Mouse (Mus musculus): Measurements from ENCODE around the gene Nab2. TPM values are rescaled to one million over a fixed set of nuclear protein-coding genes. Genes with fewer than 3 reads are reported as not detected.

Nab2 gene
- polyA plus RNA-seq, 1 experiment from 2014 or later: 19.5 TPM

- Histone ChIP-seq H3K27ac (no peak overlapping the region), H3K9ac (no peak overlapping the region), H3K4me1 (no peaks in the 10 kb centered on the region), H3K27me3 (no peaks in the 10 kb centered on the region), H3K9me3 (no peaks in the 10 kb centered on the region), H3K36me3 (no peaks in the 10 kb centered on the region), H3K4me3 (no peak overlapping the region), H3K4me2 (no peak overlapping the region)
- WGBS: 63% methylated on average over 7 of the region's 7 CpGs
- ATAC-seq (ENCODE audit: insufficient number of reproducible peaks, insufficient read depth, low FRiP score, low TSS enrichment, low read depth): no peak
Measured at GRCm38 (mm10) chr10:127632668-127633271, 35.6 kb downstream of the Nab2 start.

GRCm38 (mm10) chr10:127631261-127632214 is 36.8 kb downstream of the Nab2 start:
- WGBS: 73% methylated on average over 10 of the region's 10 CpGs
- no peaks in the 10 kb centered on the region for H3K36me3 ChIP-seq
- no peak overlapping the region for H3K9ac ChIP-seq
- no peaks in the 10 kb centered on the region for H3K27me3 ChIP-seq
- peaks cover 4% of the 10 kb centered on the region; the same call in 1 of the 2 replicates for H3K9me3 ChIP-seq
- H3K4me1 ChIP-seq: no peaks in the 10 kb centered on the region
- H3K4me3 ChIP-seq: no peak overlapping the region
- H3K27ac ChIP-seq: no peak overlapping the region
- no peak overlapping the region for H3K4me2 ChIP-seq
- ATAC-seq (ENCODE audit: insufficient number of reproducible peaks, insufficient read depth, low FRiP score, low TSS enrichment, low read depth): 0 out of 2 replicates have a peak, but pooled peaks have one; percentile 48

GRCm38 (mm10) chr10:127626433-127626832 is 41.9 kb downstream of the Nab2 start:
- H3K9me3 ChIP-seq: peaks cover 10% of the 10 kb centered on the region; the same call in 1 of the 2 replicates
- no peak overlapping the region for H3K4me2 ChIP-seq
- no peaks in the 10 kb centered on the region for H3K36me3 ChIP-seq
- no peak overlapping the region for H3K27ac ChIP-seq
- WGBS: 87% methylated on average over 3 of the region's 3 CpGs
- no peaks in the 10 kb centered on the region for H3K27me3 ChIP-seq
- no peak overlapping the region for H3K9ac ChIP-seq
- H3K4me1 ChIP-seq: peaks cover 7% of the 10 kb centered on the region
- no peak for ATAC-seq (ENCODE audit: insufficient number of reproducible peaks, insufficient read depth, low FRiP score, low TSS enrichment, low read depth)
- H3K4me3 ChIP-seq: no peak overlapping the region

- H3K4me3 ChIP-seq: no peak overlapping the region
- no peak overlapping the region for H3K4me2 ChIP-seq
- peaks cover 20% of the 10 kb centered on the region for H3K4me1 ChIP-seq
- H3K9me3 ChIP-seq: peaks cover 10% of the 10 kb centered on the region; the same call in 1 of the 2 replicates
- ATAC-seq (ENCODE audit: insufficient number of reproducible peaks, insufficient read depth, low FRiP score, low TSS enrichment, low read depth): no peak
- H3K27ac ChIP-seq: no peak overlapping the region
- H3K36me3 ChIP-seq: no peaks in the 10 kb centered on the region
- no peak overlapping the region for H3K9ac ChIP-seq
- WGBS: 92% methylated on average over 6 of the region's 6 CpGs
- H3K27me3 ChIP-seq: no peaks in the 10 kb centered on the region
Measured at GRCm38 (mm10) chr10:127623439-127624216, 44.7 kb downstream of the Nab2 start.

GRCm38 (mm10) chr10:127622661-127623060 is 45.7 kb downstream of the Nab2 start:
- Histone ChIP-seq H3K36me3 (no peaks in the 10 kb centered on the region), H3K4me3 (no peak overlapping the region), H3K4me2 (peak overlapping the region; percentile 85), H3K4me1 (peaks cover 30% of the 10 kb centered on the region), H3K9me3 (peaks cover 10% of the 10 kb centered on the region; the same call in 1 of the 2 replicates), H3K9ac (no peak overlapping the region), H3K27me3 (no peaks in the 10 kb centered on the region), H3K27ac (peak overlapping the region; percentile 98)
- no peak for ATAC-seq (ENCODE audit: insufficient number of reproducible peaks, insufficient read depth, low FRiP score, low TSS enrichment, low read depth)
- WGBS: 59% methylated on average over 4 of the region's 4 CpGs

GRCm38 (mm10) chr10:127622057-127622392 is 46.3 kb downstream of the Nab2 start:
- Histone ChIP-seq H3K27ac (peak overlapping the region; percentile 98), H3K27me3 (no peaks in the 10 kb centered on the region), H3K4me1 (peaks cover 36% of the 10 kb centered on the region), H3K36me3 (peaks cover 3% of the 10 kb centered on the region), H3K4me3 (peak overlapping the region; percentile 87), H3K9me3 (peaks cover 10% of the 10 kb centered on the region; the same call in 1 of the 2 replicates), H3K4me2 (peak overlapping the region; percentile 85), H3K9ac (peak overlapping the region; percentile 85)
- 1% methylated on average over 13 of the region's 13 CpGs for WGBS
- ATAC-seq (ENCODE audit: insufficient number of reproducible peaks, insufficient read depth, low FRiP score, low TSS enrichment, low read depth): no peak

GRCm38 (mm10) chr10:127621191-127622056 is 46.9 kb downstream of the Nab2 start:
- peak overlapping the region; percentile 85 for H3K9ac ChIP-seq
- H3K27me3 ChIP-seq: no peaks in the 10 kb centered on the region
- peaks cover 5% of the 10 kb centered on the region for H3K36me3 ChIP-seq
- H3K4me1 ChIP-seq: peaks cover 42% of the 10 kb centered on the region
- H3K27ac ChIP-seq: peak overlapping the region; percentile 98
- peak; percentile 88 for ATAC-seq (ENCODE audit: insufficient number of reproducible peaks, insufficient read depth, low FRiP score, low TSS enrichment, low read depth)
- peak overlapping the region; percentile 87 for H3K4me3 ChIP-seq
- peak overlapping the region; percentile 85 for H3K4me2 ChIP-seq
- under 1% methylated on average over 39 of the region's 39 CpGs for WGBS
- H3K9me3 ChIP-seq: 0 out of 2 replicates have a peak, but pooled peaks cover 5% of the 10 kb centered on the region

GRCm38 (mm10) chr10:127620406-127621190 is 47.8 kb downstream of the Nab2 start, which contains the start of gene Lrp1:
Gene Lrp1 (minus strand): TSS chr10:127621148.
- Histone ChIP-seq H3K4me1 (peaks cover 50% of the 10 kb centered on the region), H3K36me3 (peaks cover 5% of the 10 kb centered on the region), H3K4me2 (peak within 1 kb of the TSS; percentile 85), H3K27me3 (no peaks in the 10 kb centered on the region), H3K4me3 (peak within 1 kb of the TSS; percentile 87), H3K9me3 (no peaks in the 10 kb centered on the region), H3K9ac (peak within 1 kb of the TSS; percentile 94), H3K27ac (peak within 1 kb of the TSS; percentile 98)
- ATAC-seq (ENCODE audit: insufficient number of reproducible peaks, insufficient read depth, low FRiP score, low TSS enrichment, low read depth): peak; percentile 77
- WGBS: under 1% methylated on average over 27 of the region's 32 CpGs

GRCm38 (mm10) chr10:127619941-127620405 is 48.4 kb downstream of the Nab2 start:
- Histone ChIP-seq H3K36me3 (peaks cover 5% of the 10 kb centered on the region), H3K9me3 (no peaks in the 10 kb centered on the region), H3K9ac (peak overlapping the region; percentile 94), H3K27ac (peak overlapping the region; percentile 98), H3K4me2 (peak overlapping the region; percentile 85), H3K4me3 (peak overlapping the region; percentile 87), H3K4me1 (peaks cover 57% of the 10 kb centered on the region), H3K27me3 (no peaks in the 10 kb centered on the region)
- ATAC-seq (ENCODE audit: insufficient number of reproducible peaks, insufficient read depth, low FRiP score, low TSS enrichment, low read depth): no peak
- under 1% methylated on average over 12 of the region's 12 CpGs for WGBS

Data from embryonic facial prominence, embryonic 13.5 days (tissue).